Mouse (Mus musculus) left cerebral cortex, adult 11 months (tissue): ENCODE data around the gene Spint2.
A peak's percentile ranks its signal among the peaks of the same experiment; 100 is the strongest.
"Not testable (repeated sequence)": the region's sequence is repeated elsewhere in the genome, so short reads cannot be mapped to it uniquely, and the experiment has no call there.

Experiments
- DNase-seq: peaks from one replicate; pipeline ENCODE4 v3.0.0; 2022; ENCODE audit warnings: low spot score

Gene Spint2

DNA sequence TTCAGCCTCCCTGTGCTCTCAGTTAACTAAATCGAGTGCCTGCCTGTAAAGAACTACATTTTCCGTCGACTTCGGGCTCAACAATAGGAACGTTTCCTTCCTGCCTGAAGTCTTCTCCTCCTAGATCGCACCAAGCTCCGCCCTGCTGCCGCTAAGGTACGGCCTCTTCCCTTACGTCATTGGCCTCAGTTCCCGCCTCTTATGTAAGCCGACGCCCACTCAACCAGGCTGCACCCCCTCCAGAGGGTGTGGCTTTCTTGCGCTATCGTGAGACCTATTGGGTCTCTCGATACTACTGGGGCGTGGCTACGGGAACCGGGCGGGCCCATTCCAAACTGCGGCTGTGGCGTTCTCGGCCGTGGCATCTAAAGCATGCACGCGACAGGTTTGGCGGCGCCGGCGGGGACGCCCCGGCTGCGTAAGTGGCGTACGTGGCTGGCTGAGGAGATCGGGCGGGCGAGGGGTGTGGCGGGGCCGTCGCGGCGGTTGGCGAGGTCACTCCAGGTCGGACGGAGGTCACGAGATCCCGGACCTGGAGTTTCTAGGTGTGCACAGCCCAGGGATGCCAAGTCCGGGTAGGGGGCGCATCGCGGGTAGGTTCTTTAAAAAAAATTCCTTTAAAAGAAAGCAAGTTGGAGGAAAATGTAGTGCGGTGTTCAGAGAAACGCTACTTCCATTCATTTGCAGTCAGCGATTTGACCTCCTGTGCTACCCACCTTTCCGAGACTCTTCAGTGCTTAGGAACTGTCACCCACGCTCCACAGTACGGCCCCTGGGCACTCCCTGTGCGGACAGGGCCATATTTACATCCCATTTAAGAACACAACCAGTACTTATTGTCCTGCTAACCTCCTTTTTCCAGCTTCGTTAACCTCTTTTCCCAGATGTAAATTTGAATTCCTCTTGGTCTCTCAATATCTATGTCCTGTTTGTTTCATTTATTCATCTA is 43.4 kb downstream of the Spint2 start, which contains the start of gene Yif1b:
Gene Yif1b (plus strand): TSS at position 311 of the 949 bp plus-strand sequence.
- peak; percentile 97 for DNase-seq

GRCm38 (mm10) chr7:29237596-29237995 is 44.1 kb downstream of the Spint2 start:
- not testable (repeated sequence) for DNase-seq

DNA sequence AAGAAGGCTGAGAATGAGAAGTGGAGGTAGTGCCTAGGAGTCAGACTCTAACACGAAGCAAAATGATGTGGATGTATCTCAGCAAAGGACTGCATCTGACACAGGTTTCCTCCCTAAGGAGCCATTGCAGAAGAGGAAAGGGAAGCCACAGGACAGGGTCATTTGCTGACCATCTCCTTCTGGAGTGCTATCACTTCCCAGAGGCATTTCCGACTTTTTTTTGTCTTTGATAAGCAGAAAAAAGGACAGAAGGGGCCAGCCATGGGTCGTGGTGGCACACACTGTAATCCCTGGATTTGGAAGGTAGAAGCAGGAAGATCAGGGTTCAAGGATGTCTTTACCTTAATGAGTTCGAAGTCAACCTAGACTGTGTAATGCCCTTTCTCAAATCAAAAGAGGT is 45.1 kb downstream of the Spint2 start:
- DNase-seq: no peak

DNA sequence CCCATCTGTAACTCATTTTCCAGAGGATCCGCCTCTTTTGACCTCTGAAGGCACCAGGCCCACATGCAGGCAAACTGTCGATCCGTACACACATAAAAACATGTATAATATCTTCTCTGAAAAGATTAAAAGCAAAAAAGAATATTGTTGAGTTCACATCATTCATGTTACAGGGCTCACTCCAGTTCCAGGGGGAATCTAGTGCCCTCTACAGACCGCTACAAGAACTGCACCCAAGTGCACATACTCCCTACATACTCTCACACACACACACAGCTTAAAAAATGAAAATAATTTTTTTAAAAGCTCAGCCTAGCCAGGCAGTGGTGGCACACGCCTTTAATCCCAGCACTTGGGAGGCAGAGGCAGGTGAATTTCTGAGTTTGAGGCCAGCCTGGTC is 47.1 kb downstream of the Spint2 start:
- DNase-seq: no peak

DNA sequence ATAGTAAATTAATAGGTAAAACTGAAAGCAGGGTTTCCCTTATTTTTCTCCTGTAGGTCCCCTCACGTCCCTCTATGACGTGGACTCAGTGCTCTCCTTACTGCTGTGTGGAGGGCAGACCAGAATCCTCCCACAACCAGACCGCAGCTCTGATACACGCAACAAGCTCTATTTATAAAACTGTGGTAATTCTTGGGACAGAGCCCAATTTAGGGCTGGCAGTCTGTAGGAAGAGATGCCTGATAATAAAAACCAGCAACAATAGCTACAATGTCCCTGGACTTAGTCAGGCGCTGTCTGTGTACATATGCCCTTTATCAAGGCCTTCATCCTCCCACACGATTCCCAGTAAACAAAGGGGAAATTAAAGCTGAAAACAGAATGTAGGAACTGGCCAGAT is 48.0 kb downstream of the Spint2 start:
- DNase-seq: no peak

- no peak for DNase-seq
Observed at GRCm38 (mm10) chr7:29232247-29233013, 49.3 kb downstream of the Spint2 start, which contains the start of gene Kcnk6. Gene Kcnk6, minus strand, starts transcription at chr7:29232515.

- DNase-seq: no peak
Observed at GRCm38 (mm10) chr7:29231517-29231916, 50.2 kb downstream of the Spint2 start.

GRCm38 (mm10) chr7:29230560-29230959 is 51.2 kb downstream of the Spint2 start:
- no peak for DNase-seq

DNA sequence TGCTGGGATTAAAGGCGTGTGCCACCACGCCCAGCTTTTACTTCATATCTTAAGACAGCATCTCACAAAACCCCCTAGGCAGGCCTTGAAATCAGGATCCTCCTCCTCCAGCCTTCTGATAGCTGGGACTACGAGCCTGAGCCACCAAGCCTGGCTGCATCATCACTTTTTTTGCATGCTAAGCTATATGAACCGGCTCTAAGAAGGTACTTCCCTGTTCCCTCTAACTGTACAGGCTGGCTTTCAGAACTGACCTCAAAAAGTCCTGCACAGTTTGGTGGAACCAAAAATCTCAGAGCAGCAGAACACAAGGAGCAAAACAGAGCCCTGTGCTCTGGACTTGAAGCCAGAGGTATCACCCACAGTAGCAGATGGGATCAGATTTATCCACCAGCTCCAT is 53.5 kb downstream of the Spint2 start:
- DNase-seq: no peak

GRCm38 (mm10) chr7:29225520-29225919 is 56.2 kb downstream of the Spint2 start:
- no peak for DNase-seq

GRCm38 (mm10) chr7:29224756-29225394 is 56.8 kb downstream of the Spint2 start:
- no peak for DNase-seq

DNA sequence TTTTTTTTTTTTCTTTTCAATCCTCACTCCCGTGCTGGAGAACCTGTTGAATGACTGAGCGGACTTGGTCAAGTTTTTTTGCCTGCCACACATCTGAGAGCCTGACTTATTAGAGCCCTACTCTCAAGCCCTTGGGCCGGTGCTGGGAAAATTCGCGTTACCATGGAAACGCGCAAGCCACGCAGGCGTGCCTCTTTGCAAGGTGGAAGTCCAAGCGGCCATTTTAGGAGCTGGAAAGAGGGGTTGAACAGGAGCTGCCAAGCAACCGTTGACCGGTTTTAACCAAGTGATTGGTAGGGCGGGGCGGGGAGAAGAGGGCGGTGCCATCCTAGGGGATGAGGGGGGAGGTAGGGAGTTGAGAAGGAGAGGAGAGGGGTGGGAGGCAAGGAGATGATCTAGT is 66.9 kb downstream of the Spint2 start:
- DNase-seq: no peak

- no peak for DNase-seq
Observed at GRCm38 (mm10) chr7:29214236-29214635, 67.5 kb downstream of the Spint2 start.

DNA sequence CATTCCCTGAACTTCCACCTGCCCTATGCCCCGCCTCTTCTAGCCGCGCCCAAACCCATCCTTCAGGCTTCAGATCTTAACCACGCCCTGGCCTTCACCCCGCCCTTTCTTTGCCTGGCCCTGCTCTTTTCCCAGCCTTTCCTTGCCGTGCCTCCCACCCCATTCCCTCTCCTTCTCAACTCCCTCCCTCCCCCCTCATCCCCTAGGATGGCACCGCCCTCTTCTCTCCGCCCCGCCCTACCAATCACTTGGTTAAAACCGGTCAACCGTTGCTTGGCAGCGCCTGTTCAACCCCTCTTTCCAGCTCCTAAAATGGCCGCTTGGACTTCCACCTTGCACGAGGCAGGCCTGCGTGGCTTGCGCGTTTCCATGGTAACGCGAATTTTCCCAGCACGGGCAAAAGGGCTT is 68.0 kb downstream of the Spint2 start, which contains the start of gene Catsperg1:
Gene Catsperg1 (minus strand): TSS at position 361 of the 408 bp plus-strand sequence.
- DNase-seq: no peak

DNA sequence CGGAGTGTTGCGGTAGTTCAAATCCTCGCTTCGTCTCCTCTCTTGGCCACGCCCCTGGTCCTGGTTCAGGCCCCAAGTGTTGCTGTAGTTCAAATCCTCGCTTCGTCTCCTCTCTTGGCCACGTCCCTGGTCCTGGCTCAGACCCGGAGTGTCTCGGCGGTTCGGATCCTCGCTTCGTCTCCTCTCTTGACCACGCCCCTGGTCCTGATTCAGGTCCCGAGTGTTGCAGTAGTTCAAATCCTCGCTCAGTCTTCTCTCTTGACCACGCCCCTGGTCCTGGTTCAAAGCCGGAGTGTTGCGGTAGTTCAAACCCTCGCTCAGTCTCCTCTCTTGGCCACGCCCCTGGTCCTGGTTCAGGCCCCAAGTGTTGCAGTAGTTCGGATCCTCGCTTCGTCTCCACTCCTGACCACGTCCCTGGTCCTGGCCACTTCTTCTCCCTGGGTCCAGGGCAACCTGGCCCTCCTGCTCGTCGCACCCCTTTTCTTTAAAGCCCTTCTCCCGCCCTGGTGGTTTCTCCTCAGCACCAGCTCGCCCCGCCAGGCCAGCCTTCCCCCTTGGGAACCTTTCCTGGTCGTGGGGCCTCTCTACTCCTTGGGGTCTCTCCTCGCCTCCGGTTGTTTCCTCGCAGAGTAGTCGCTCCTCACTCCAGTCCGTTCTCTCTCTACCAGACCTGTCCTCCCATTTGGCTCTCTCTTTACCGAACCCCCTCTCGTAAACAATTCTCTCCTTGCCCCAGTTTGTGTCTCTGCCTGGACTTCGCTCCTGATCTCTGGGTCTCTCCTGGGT is 68.7 kb downstream of the Spint2 start:
- not testable (repeated sequence) for DNase-seq

DNA sequence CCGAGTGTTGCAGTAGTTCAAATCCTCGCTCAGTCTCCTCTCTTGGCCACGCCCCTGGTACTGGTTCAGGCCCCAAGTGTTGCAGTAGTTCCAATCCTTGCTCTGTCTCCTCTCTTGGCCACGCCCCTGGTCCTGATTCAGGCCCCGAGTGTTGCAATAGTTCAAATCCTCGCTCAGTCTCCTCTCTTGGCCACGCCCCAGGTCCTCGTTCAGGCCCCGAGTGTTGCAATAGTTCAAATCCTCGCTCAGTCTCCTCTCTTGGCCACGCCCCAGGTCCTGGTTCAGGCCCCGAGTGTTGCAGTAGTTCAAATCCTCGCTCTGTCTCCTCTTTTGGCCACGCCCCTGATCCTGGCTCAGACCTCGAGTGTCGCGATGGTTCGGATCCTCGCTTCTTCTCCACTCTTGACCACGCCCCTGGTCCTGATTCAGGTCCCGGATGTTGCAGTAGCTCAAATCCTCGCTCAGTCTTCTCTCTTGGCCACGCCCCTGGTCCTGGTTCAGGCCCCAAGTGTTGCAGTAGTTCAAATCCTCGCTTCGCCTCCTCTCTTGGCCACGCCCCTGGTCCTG is 69.4 kb downstream of the Spint2 start:
- DNase-seq: no peak

GRCm38 (mm10) chr7:29211415-29212198 is 70.1 kb downstream of the Spint2 start:
- peak; percentile 51 for DNase-seq

DNA sequence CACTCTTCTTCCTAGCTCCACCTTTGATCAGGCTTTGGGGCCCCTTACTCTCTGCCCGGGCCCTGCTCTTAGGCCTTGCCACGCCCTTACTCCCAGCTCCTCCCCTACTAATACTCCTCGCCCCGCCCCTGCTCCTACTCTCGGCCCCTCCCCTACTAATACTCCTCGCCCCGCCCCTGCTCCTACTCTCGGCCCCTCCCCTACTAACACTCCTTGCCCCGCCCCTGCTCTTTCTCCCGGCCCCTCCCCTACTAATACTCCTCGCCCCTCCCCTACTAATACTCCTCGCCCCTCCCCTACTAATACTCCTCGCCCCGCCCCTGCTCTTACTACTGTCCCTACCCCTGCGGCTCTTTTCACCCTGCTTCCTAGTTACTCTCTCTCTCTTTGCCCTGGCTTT is 70.7 kb downstream of the Spint2 start:
- not testable (repeated sequence) for DNase-seq
